Mouse (Mus musculus) gastrocnemius, adult 8-10 months (tissue): ENCODE measurements around the gene Sfi1. TPM values are rescaled to one million over a fixed set of nuclear protein-coding genes. Genes with fewer than 3 reads are reported as not detected.
A peak's percentile ranks its signal among the peaks of the same experiment; 100 is the strongest.
"Not testable (repeated sequence)": the region's sequence is repeated elsewhere in the genome, so short reads cannot be mapped to it uniquely, and the experiment has no call there.

ENCODE experiments used
- DNase-seq, 2 experiments: peaks; one replicate each; pipeline ENCODE4 v3.0.0; 2022; ENCODE audit warnings: low spot score in 2 of 2
- total RNA-seq, 4 experiments: library from RNA; stranded (reverse); gene quantifications; 2 replicates each; pipeline ENCODE4 v1.2.4; 2022

Sfi1 gene
- total RNA-seq, result 10 to 100 TPM in 2 of 4 experiments, 1 to 10 TPM in 2; 7.8 to 12.1 (median 9.6) TPM

GRCm38 (mm10) chr11:3193363-3193762, at the start of gene Sfi1:
Gene Sfi1 (minus strand): TSS chr11:3193463.
- no peak for DNase-seq

GRCm38 (mm10) chr11:3242395-3242794, 49.1 kb upstream of the Sfi1 start:
- DNase-seq, result no peak

DNA sequence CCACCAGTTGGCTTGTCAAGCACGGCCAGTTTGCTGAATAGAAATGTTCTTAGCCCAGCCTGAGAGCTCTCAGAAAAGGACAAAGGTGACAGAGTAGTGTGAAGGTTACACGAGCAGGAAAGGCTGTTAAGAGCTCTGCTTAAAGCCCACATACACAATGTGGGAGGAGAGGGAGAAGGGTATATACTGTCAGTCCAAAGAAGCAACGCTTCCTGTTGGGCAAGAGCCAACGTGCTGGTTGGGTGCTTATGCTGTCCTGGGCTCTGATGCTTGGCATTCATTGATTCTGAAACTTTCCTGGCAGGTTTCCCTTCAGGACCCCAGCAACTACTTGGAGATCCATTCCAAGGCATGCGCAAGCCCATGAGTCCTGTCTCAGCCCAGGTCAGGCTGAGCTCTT, 42.0 kb upstream of the Sfi1 start:
- no peak for DNase-seq

GRCm38 (mm10) chr11:3233704-3234103, 40.4 kb upstream of the Sfi1 start:
- DNase-seq, result no peak

GRCm38 (mm10) chr11:3232248-3232647, 39.0 kb upstream of the Sfi1 start:
- no peak for DNase-seq

DNA sequence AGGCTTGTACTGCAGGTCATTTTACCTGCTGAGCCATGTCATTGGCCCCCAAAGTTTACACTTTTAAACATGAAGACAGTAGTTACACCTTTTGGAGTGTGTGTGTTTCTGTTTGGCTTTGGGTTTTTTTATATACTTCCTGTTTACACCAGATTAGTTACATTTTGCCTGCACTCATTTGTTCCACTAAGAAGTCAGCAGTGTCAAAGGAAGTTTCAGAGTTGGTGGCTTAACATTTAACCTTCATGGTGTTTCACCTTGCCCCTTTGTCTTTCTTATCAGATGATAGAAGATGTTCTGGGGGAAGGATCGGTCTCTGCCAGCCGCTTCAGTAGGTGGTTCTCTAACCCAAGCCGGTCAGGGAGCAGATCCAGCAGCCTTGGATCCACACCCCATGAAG, 33.9 kb upstream of the Sfi1 start:
- DNase-seq, result no peak

- DNase-seq, result no peak
These were observed 29.8 kb upstream of the Sfi1 start for GRCm38 (mm10) chr11:3223105-3223504.

- no peak for DNase-seq
These were observed 19.3 kb upstream of the Sfi1 start for GRCm38 (mm10) chr11:3212526-3212925.

DNA sequence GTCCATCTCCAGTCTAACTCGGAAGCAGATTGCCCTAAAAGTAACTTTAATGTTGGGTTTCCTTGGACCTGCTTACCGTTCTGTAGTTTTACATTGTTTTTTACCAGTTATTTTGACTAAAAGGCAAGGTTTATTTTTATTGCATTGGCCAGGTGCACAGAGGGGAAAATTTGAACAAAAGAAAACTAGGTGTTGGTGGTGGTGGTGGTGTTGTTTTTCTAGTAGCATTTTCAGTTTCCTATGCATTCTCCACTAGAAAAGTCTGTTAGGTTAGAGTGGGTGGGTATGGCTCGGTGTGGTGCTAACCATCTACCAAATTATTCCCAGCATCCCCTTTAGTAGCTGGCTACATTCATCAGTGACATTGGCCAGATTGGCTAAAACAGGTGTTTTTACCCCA, 13.5 kb upstream of the Sfi1 start:
- DNase-seq, result no peak

DNA sequence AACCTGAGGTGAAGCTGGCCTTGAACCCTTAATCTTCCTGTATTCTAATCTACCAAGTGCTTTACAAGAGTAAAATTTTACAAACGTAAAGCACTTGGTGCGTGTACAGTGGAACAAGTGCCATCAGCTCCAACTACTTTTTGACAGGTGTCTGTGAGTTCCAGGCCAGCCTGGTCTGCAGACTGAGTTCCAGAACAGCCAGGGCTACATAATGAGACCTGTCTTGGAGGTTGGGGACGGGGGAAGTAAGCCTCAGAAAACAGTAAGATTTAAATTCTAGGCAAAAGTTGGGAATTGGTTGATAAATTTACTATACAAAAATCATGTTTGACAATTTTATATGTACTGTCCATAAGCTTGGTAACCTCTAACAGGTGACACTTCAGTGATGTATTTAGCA, 11.9 kb upstream of the Sfi1 start:
- no peak for DNase-seq

- DNase-seq, result no peak
These were observed 10.5 kb upstream of the Sfi1 start for GRCm38 (mm10) chr11:3203771-3204170.

DNA sequence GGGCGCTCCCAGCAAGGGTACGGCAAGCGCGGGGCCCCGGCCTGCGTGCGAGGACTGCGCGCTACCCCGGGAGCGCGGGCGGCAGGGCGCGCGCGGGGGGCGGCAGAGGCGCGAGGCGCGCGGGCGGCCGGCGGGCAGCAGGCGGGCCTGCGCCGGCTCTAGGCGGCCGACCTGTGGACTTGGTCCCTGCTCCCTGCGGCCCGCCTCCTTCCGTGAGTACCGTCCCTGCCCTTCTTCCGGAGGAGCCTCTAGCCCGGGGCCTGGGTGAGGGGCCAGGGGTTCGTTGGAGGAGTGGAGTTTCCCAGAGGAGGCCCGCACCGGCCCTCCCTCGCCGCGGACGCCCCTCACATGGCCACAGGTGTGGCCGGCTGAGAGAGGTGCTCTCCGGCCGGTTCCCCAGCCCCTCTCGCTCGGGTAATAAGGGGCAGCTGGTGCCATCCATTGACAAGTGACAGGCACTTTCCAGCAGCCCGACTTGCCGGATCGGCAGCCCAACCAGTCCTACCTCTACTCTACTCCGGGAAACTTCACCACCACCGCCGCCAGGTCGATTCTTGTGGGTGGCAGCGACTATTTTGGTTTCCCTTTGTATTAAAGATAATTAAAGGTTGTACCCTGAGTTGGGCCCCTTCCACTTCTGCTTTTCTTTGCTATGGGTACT, 9.6 kb upstream of the Sfi1 start:
- peak; percentile 16 to 29 for DNase-seq

DNA sequence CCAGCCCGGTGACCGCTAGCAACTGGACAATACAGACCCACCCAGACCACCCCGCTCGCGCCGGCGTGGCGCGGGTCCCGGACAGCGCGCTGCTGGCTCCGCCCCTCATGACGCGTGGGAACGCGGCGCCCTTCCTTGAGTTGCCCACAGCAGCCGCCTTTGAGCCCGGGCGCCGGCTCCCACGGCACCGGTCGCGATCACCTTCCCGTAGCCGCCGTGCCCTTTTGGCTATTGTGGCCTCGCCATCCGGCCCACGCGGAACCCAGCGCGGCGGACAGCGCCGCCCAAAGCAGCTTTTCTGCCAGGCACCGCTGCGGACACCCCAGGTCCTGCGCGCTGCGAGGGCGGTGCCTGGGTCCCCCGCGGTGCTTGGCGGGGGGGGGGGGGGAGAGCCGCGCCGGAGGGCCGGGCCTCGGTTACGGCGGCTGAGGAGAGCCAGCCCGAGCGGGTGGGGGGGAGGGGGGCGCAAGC, 9.0 kb upstream of the Sfi1 start, which contains the start of gene Eif4enif1:
TSS of gene Eif4enif1 (plus strand) at position 162 of the 471 bp plus-strand sequence.
- DNase-seq, result peak; percentile 88 to 89

- no peak for DNase-seq
These were observed 8.3 kb upstream of the Sfi1 start for GRCm38 (mm10) chr11:3201326-3202230.

DNA sequence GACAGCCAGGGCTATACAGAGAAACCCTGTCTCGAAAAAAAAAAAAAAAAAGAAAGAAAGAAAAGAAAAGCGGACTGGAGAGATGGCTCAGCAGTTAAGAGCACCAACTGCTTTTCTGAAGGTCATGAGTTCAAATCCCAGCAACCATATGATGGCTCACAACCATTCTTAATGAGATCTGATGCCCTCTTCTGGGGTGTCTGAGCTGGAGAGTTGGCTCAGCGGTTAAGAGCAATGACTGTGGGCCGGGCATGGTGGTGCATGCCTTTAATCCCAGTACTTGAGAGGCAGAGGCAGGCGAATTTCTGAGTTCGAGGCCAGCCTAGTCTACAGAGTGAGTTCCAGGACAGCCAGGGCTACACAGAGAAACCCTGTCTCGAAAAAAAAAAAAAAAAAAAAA, 7.4 kb upstream of the Sfi1 start:
- DNase-seq, result not testable (repeated sequence)

DNA sequence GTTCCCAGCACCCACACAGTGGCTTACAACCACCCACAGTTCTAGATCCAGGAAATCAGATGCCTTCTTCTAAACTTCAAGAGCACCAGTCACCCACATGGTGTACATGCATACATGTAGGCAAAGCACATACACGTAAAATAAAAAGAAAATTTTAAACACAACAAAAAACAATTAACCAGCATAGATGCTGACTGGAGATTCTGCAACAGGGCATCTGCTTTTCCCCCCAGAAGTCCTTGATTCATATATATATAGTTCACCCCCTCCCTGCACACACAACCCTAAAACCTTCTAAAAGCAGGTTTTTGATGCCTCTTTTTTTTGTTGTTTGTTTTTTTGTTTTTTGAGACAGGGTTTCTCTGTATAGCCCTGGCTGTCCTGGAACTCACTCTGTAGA, 10.6 kb downstream of the Sfi1 start:
- peak; percentile 7 to 26 for DNase-seq

- DNase-seq, result not testable (repeated sequence)
These were observed 11.3 kb downstream of the Sfi1 start for GRCm38 (mm10) chr11:3181971-3182370.

DNA sequence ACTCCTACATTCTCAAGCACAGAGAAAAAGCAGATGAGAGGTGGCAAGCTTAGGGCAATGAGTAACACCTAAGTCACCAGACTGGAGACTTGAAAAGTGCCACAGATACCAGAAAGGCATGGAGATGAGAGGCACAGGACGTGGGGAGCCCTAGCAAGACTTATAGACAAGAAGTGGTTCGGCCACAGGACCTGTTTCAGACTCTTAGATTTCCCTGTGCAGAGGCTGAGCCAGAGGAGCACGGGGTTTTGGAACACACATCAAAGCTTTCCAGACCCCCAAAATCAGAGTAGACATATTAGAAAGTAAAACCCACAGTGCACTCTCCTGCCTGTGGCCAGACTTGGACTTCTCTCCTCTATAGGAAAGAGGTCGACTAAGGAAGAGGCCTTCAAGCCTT, 12.0 kb downstream of the Sfi1 start:
- DNase-seq, result peak; percentile 83 to 90

DNA sequence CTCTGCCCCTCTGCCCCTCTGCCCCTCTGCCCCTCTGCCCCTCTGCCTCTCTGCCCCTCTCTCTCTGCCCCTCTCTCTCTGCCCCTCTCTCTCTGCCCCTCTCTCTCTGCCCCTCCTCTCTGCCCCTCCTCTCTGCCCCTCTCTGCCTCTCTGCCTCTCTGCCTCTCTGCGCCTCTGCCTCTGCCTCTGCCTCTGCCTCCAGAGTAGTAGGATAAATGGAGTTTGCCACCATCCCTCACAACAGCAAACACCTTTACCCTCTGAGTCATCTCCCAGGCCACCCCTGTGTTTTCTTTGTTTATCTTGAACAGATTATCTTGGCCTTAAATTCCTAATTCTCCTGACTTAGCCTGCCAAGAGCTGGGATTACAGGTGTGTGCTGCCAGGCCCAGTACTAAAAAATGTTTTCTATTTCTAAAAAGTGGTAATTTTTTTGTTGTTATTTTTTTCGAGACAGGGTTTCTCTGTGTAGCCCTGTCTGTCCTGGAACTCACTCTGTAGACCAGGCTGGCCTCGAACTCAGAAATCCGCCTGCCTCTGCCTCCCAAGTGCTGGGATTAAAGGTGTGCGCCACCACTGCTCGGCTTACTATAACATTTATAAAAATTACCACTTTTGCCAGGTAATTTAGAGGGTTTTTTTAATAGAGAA, 12.6 kb downstream of the Sfi1 start:
- not testable (repeated sequence) for DNase-seq

DNA sequence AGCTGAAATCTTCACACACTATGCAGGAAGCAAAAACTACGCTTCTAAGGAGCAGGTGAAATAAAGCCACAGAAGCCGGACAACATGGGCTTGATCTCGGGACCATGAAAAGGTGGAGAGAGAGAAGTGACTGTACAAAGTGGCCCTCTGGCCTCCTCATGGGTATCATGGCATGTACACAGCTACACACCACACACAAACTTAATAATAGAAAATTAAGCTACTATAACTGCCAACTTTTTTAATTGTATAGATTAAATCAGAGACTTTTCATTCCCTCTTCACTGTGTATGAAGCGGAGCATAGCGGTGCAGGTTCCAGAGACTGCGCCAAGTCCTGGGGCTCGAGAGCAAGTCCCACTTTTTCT, 13.6 kb downstream of the Sfi1 start:
- peak; percentile 47 to 49 for DNase-seq

DNA sequence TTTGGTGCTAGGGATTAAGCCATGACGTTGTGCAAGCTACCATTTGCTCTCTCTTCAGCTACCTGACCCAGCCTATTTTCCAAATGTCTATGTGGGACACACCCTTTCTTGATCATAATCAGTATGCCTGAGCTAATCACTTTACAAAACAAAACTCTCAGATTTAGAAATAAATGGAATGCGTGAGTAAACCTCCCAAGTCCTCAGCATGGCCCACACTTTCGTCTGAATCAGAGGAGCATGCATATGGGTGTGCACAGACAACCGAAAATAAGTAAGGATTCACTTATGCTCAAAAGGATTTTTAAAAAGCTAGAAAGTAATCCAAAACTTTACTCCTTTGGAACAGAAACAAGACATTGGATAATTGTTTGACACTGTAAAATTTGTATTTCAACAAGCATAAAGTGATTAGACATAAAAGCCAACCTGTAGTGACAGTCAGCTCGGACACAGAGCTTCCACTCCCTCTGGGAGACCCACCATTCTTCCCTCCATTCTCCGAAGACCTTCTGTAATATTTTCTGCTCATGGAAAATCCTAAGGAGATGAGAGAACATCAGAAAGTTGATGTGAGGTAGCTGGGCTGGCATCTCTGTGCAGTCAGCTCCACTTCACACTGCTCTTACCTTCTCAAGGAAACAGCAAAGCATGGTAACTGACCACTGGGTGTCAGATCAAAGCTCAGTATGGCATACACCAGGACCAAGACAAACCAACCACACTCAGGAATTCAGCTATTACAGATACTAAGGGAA, 14.1 kb downstream of the Sfi1 start:
- DNase-seq, result peak; percentile 28 to 46
